Mouse (Mus musculus) E14TG2a.4 (cell line): ENCODE data around the gene Fbxo7.

Source experiments
- CTCF ChIP-seq: conservative IDR thresholded peaks from 2 replicates; pipeline ENCODE4 v1.5.1; 2014; ENCODE audit warnings: low read length
- POU5F1 ChIP-seq: IDR thresholded peaks from 2 replicates; pipeline ENCODE4 v1.6.1; 2014; ENCODE audit warnings: low read length, borderline replicate concordance

- TF ChIP-seq CTCF (no peak), POU5F1 (no peak)
Observed at GRCm38 (mm10) chr10:86057286-86057685, 35.5 kb downstream of the Fbxo7 start.
